Mouse (Mus musculus) liver, embryonic 14.5 days (tissue): Measurements from ENCODE around the gene Myocd. TPM values are rescaled to one million over a fixed set of nuclear protein-coding genes. Genes with fewer than 3 reads are reported as not detected.
A peak's percentile ranks its signal among the peaks of the same experiment; 100 is the strongest.

Source experiments
- ATAC-seq: fragments of 200-750 bp; cut with Nextera tagmentation; 2 replicates; pipeline ENCODE4 v1.8.0; 2017; ENCODE audit warnings: moderate number of reproducible peaks, mild to moderate bottlenecking, moderate library complexity; ENCODE audit not compliant: insufficient read depth
- DNase-seq, 3 experiments: peaks; one replicate each; pipeline ENCODE4 v3.0.0-alpha.2; 2012 to 2013; ENCODE audit warnings: low read depth in 3 of 3, low spot score in 3 of 3
- H3K27ac ChIP-seq: fragments of 300-500 bp; sonication (generic); 2 replicates; pipeline ENCODE4 v1.5.1; 2014; ENCODE audit warnings: moderate library complexity, mild to moderate bottlenecking, control low read depth, inconsistent platforms
- H3K27me3 ChIP-seq: fragments of 300-500 bp; sonication (generic); 2 replicates; pipeline ENCODE4 v1.6.1; 2014; ENCODE audit warnings: mild to moderate bottlenecking, low read length, moderate library complexity; ENCODE audit not compliant: control insufficient read depth, insufficient read depth
- H3K36me3 ChIP-seq: fragments of 300-500 bp; sonication (generic); replicated peaks from 2 replicates; pipeline ENCODE4 v1.6.1; 2014; ENCODE audit warnings: low read depth; ENCODE audit not compliant: control insufficient read depth, insufficient read depth
- H3K4me1 ChIP-seq, 2 experiments: fragments of 200-500 bp in 1 of 2; fragments of 300-500 bp in 1 of 2; sonication (generic) in 1 of 2; replicated peaks; 2 replicates each; pipeline ENCODE4 v1.6.1; 2012 to 2014; ENCODE audit warnings: antibody characterized with exemption in 1 of 2, inconsistent platforms in 1 of 2, low read length in 1 of 2; ENCODE audit not compliant: control insufficient read depth in 2 of 2, insufficient read depth in 2 of 2
- H3K4me2 ChIP-seq: fragments of 300-500 bp; sonication (generic); 2 replicates; pipeline ENCODE4 v1.6.1; 2014; ENCODE audit warnings: low read depth, mild to moderate bottlenecking, control low read depth, moderate library complexity
- H3K4me3 ChIP-seq, 2 experiments: fragments of 200-500 bp in 1 of 2; fragments of 300-500 bp in 1 of 2; sonication (generic) in 1 of 2; 2 replicates each; pipeline ENCODE4 v1.5.1; 2012 to 2014; ENCODE audit warnings: low read depth in 2 of 2, low read length in 2 of 2, mild to moderate bottlenecking in 2 of 2, control low read depth in 1 of 2, inconsistent platforms in 1 of 2, moderate library complexity in 1 of 2; ENCODE audit not compliant: insufficient read depth in 1 of 2
- H3K9ac ChIP-seq: fragments of 300-500 bp; sonication (generic); replicated peaks from 2 replicates; pipeline ENCODE4 v1.6.1; 2014; ENCODE audit warnings: mild to moderate bottlenecking, control low read depth, moderate library complexity
- H3K9me3 ChIP-seq: fragments of 300-500 bp; sonication (generic); 2 replicates; pipeline ENCODE4 v1.6.1; 2016; ENCODE audit warnings: low read length, mixed read lengths; ENCODE audit not compliant: control insufficient read depth
- CTCF ChIP-seq: IDR thresholded peaks from 2 replicates; pipeline ENCODE4 v1.5.1; 2016; ENCODE audit warnings: antibody characterized with exemption, low read depth, control low read depth
- EP300 ChIP-seq: IDR thresholded peaks from 2 replicates; pipeline ENCODE4 v1.6.1; 2016; ENCODE audit warnings: antibody characterized with exemption, low read depth
- WGBS: fragments of 180-500 bp; shearing (Covaris S2); extraction: QIAGEN DNeasy Blood & Tissue Kit; methylation state at CpG from one replicate; pipeline ENCODE4 v1.1.7; 2014; ENCODE audit not compliant: insufficient replicate concordance; 5-methylcytosine and 5-hydroxymethylcytosine counted together
- polyA plus RNA-seq, 2 experiments: library from polyadenylated mRNA; depleted of rRNA in 1 of 2; stranded (reverse) in 1 of 2; unstranded in 1 of 2; fragments of >200 nt; fragmentation: Nextera tagmentation in 1 of 2; extraction: Ambion mirVana in 1 of 2; gene quantifications; 2 replicates each; pipeline versions ENCODE4 v1.2.1 to v1.2.3; 2012 to 2014

Gene Myocd
- polyA plus RNA-seq, 2 experiments, result 0.04 to 0.11 TPM

DNA sequence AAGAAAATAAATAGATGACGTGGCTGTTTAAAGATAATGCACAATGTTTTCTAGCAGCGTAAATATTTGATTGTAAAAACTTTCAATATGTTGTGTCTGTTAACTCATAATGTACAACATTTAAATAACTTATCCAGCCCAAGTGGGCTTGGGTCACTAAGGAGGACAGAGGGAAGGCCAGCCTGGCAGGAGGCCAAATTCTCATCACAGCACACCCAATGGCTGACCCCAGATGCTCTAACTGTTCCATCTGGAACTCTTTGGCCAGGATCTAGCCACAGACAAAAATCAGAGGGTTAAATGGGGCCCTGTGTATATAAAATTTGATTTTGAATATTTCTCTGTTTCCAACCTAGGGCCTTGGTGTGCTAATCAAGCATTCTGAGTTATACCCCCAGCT is 16.4 kb upstream of the Myocd start:
- no peaks in the 10 kb centered on the region for H3K27me3 ChIP-seq
- no peaks in the 10 kb centered on the region for H3K9me3 ChIP-seq
- TF ChIP-seq EP300 (no peak), CTCF (no peak)
- no peak overlapping the region for H3K9ac ChIP-seq
- no peaks in the 10 kb centered on the region for H3K36me3 ChIP-seq
- 58% methylated on average over 2 of the region's 2 CpGs for WGBS
- no peaks in the 10 kb centered on the region for H3K4me1 ChIP-seq
- H3K4me3 ChIP-seq, result no peak overlapping the region
- no peak for DNase-seq
- H3K27ac ChIP-seq, result no peak overlapping the region
- ATAC-seq, result no peak
- no peak overlapping the region for H3K4me2 ChIP-seq

DNA sequence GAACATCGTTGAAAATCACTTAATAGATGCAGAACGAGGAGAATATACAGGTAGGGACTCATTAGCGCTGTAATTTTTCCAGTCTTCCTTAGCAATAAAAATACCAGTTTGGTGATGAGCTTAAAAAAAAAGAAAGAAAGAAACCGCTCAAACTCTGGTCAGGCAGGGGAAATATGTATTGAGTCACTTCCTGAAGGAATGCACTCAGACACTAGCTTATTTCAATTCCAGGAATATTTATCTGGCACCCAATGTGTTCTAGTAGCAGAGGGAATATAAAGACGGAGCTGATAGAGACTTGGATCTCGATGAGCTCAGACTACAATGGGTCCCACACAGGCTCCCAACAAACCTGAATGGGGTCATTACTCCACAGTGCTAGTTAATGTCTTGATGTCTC is 5.7 kb upstream of the Myocd start:
- Histone ChIP-seq H3K27ac (no peak overlapping the region), H3K4me3 (no peak overlapping the region), H3K9ac (no peak overlapping the region), H3K27me3 (peaks cover 5% of the 10 kb centered on the region), H3K9me3 (no peaks in the 10 kb centered on the region), H3K36me3 (no peaks in the 10 kb centered on the region), H3K4me1 (no peaks in the 10 kb centered on the region), H3K4me2 (no peak overlapping the region)
- DNase-seq (no peak), ATAC-seq (no peak)
- WGBS, result 54% methylated on average over 6 of the region's 6 CpGs
- no peak for TF ChIP-seq EP300
- TF ChIP-seq CTCF, result no peak

DNA sequence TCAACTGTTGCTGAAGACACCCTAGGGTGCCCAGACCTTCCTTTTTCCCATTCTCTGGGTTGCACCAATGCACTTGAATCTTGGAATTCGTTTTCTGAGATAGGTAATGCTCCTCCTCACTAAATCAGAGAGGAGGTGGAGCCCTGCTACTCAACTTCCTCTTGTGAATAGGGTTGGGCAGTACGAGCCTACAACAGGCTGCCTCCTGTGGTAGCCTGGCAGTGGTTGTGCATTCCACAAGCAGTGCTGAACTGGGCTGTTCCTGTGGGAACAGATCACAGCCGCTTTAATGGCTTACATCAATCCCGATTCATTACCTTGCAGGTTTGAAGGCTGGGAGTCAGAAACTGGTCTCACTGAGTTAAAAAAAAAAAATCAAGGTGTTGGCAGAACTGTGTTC is 1.2 kb upstream of the Myocd start:
- peaks cover 15% of the 10 kb centered on the region for H3K27me3 ChIP-seq
- DNase-seq, result no peak
- H3K4me1 ChIP-seq, result no peaks in the 10 kb centered on the region
- 20% methylated on average over 4 of the region's 4 CpGs for WGBS
- no peak for ATAC-seq
- TF ChIP-seq CTCF (no peak), EP300 (no peak)
- no peaks in the 10 kb centered on the region for H3K9me3 ChIP-seq
- H3K4me3 ChIP-seq, result no peak overlapping the region
- no peaks in the 10 kb centered on the region for H3K36me3 ChIP-seq
- H3K27ac ChIP-seq, result no peak overlapping the region
- H3K4me2 ChIP-seq, result no peak overlapping the region
- no peak overlapping the region for H3K9ac ChIP-seq

DNA sequence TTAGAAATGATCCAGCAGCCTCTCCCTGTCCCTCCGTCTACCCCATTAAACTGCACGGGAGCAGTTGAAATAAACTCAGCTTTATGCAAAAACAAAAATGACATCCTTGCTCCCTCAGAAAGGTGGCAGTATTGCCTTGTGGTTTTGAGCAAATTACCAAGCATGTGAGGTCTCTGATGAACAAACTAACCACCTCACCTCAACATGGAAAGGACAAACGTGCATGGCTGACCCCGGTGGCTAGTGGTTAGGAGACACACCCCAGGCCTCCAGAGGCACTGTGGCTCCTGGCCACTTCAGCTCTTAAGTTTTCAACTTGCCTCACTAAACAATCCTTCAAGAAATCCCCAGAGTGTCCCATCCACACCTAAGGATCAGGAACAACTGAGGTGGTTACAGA is 1.5 kb downstream of the Myocd start:
- TF ChIP-seq EP300 (no peak), CTCF (0 out of 2 replicates have a peak, but pooled peaks have one; percentile 15)
- no peak for ATAC-seq
- no peak overlapping the region for H3K4me2 ChIP-seq

DNA sequence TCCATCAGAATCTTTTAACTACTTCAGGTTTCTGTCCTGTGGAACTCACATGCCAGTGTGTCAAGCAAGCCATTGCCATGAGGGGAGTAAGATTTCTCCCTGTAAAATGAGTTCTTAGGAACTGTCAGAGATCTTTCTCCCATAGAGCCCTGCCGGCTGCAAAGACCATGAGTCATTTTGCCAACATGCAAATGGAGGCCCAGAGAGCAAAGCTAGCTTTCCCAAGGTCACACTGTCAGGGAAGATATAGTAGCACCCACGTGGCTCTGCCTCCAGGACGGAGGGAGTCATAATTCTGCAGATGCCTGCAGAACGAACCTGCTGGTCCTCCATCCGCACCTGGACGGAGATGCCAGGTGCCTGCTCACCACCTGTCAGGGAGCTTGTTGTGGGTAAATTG is 6.3 kb downstream of the Myocd start:
- ATAC-seq (no peak), DNase-seq (no peak)
- H3K27me3 ChIP-seq, result no peaks in the 10 kb centered on the region; the same call in 1 of the 2 replicates
- H3K4me2 ChIP-seq, result no peak overlapping the region
- H3K9ac ChIP-seq, result no peak overlapping the region
- no peak for TF ChIP-seq EP300
- TF ChIP-seq CTCF, result no peak
- no peak overlapping the region for H3K4me3 ChIP-seq
- WGBS, result 56% methylated on average over 6 of the region's 6 CpGs
- H3K36me3 ChIP-seq, result no peaks in the 10 kb centered on the region
- no peaks in the 10 kb centered on the region for H3K4me1 ChIP-seq
- no peaks in the 10 kb centered on the region for H3K9me3 ChIP-seq
- H3K27ac ChIP-seq, result no peak overlapping the region

More for the DNA sequence above, 1.5 kb downstream of the Myocd start:
- Histone ChIP-seq H3K27ac (no peak overlapping the region), H3K9me3 (no peaks in the 10 kb centered on the region), H3K4me3 (no peak overlapping the region), H3K36me3 (no peaks in the 10 kb centered on the region), H3K9ac (no peak overlapping the region), H3K4me1 (no peaks in the 10 kb centered on the region), H3K27me3 (peaks cover 15% of the 10 kb centered on the region)
- no peak for DNase-seq
- 43% methylated on average over 4 of the region's 4 CpGs for WGBS
